ENCODE assay signal across 22 mouse cellular contexts in the genomic region with DNA sequence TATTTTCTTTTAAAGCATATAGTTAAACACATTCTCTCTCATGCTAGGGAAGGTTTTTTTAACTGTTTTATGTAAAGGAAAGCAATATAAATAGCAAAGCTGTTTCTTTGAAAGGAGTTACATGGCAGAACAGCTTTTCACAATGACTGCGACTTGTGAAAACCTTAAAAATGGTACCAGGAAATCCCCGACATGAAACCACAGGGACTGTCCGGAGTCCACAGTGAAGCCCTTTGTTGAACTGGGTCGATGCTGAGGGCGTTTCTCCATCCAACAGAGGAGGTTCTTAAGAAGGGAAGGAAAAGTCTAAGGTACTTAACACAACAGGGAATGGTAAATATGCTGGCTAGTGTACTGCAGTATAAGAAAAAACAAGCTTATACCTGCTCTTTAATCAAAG. TPM values are rescaled to one million over a fixed set of nuclear protein-coding genes. Genes with fewer than 3 reads are reported as not detected.
A peak's percentile ranks its signal among the peaks of the same experiment; 100 is the strongest.
DNase-seq lines count a peak whose midpoint lies in the region; ATAC-seq and TF ChIP-seq lines count a peak whose summit lies in the region.
"Had no signal": no experiment of that assay in that cellular context is flagged by ENCODE, and none has a peak within 500 bp of the region (broad histone marks: within the 10 kb centered on the region; RNA-seq: fewer than 3 reads in every experiment).

No protein-coding gene starts in this region.

- H3K9ac ChIP-seq in CH12.LX (ENCODE audit: insufficient read depth, low read depth): peak overlapping the region; percentile 33; the same call in 1 of the 2 replicates
- H3K9ac ChIP-seq: embryonic facial prominence, embryonic 12.5 days; forebrain, embryonic 13.5 days; forebrain, embryonic 15.5 days; forebrain, postnatal 0 days had no signal

- peaks cover 12 to 70% of the 10 kb centered on the region in 2 experiments for H3K4me1 ChIP-seq in CH12.LX (ENCODE audit: control insufficient read depth in 1 of 2, insufficient read depth in 2 of 2)
- H3K4me1 ChIP-seq in kidney, adult 2 months (ENCODE audit: control insufficient read depth, insufficient read depth, low read length): no peaks in the 10 kb centered on the region
- H3K4me1 ChIP-seq: embryonic facial prominence, embryonic 10.5 days; forebrain, embryonic 13.5 days; forebrain, embryonic 15.5 days had no signal

- H3K79me2 ChIP-seq in CH12.LX (replicated peaks; ENCODE audit: control insufficient read depth, extremely low read depth, insufficient read depth, poor library complexity, severe bottlenecking): no peaks in the 10 kb centered on the region

- peak; percentile 26 for TF ChIP-seq RAD21 in CH12.LX (IDR thresholded peaks at IDR 0.05; ENCODE audit: low read depth, low read length)

- no peak for ATAC-seq in granulocyte monocyte progenitor cell, adult 5-6 weeks (replicated peaks; ENCODE audit: poor library complexity, severe bottlenecking)
- ATAC-seq: forebrain, embryonic 13.5 days; forebrain, embryonic 15.5 days; forebrain, postnatal 0 days had no signal

- TF ChIP-seq CTCF in CH12.LX (conservative IDR thresholded peaks at IDR 0.05 in 1 of 2, IDR thresholded peaks at IDR 0.05 in 1 of 2; ENCODE audit: low read depth in 2 of 2, low read length in 2 of 2): no peak
- no peak for TF ChIP-seq CTCF in kidney, adult 2 months (conservative IDR thresholded peaks at IDR 0.05; ENCODE audit: insufficient read depth, insufficient read length, low read depth, low read length)

- H3K4me2 ChIP-seq in CH12.LX (ENCODE audit: insufficient read depth, low read depth, poor library complexity, severe bottlenecking): no peak overlapping the region; the same call in 1 of the 2 replicates
- H3K4me2 ChIP-seq: embryonic facial prominence, embryonic 12.5 days; forebrain, embryonic 13.5 days; forebrain, embryonic 15.5 days had no signal

- no peak for TF ChIP-seq POLR2A in CH12.LX (IDR thresholded peaks at IDR 0.05; ENCODE audit: low read depth, low read length)
- TF ChIP-seq POLR2A in kidney, adult 2 months (IDR thresholded peaks at IDR 0.05; ENCODE audit: low read depth, low read length): no peak

- no peak overlapping the region for H3K4me3 ChIP-seq in CH12.LX (replicated peaks in 1 of 3; ENCODE audit: low read depth in 2 of 3, low read length in 2 of 3, poor library complexity in 1 of 3)
- H3K4me3 ChIP-seq in kidney, adult 2 months (ENCODE audit: insufficient read depth, low read depth, low read length): no peak overlapping the region
- H3K4me3 ChIP-seq: embryonic facial prominence, embryonic 10.5 days; embryonic facial prominence, embryonic 12.5 days; forebrain, embryonic 13.5 days; forebrain, embryonic 15.5 days had no signal

- H3K36me3 ChIP-seq in CH12.LX (replicated peaks in 1 of 2; ENCODE audit: control insufficient read depth in 1 of 2, insufficient read depth in 1 of 2, low read length in 1 of 2): no peaks in the 10 kb centered on the region
- H3K36me3 ChIP-seq in kidney, adult 2 months (ENCODE audit: control insufficient read depth, insufficient read depth, low read length): no peaks in the 10 kb centered on the region
- H3K36me3 ChIP-seq: embryonic facial prominence, embryonic 12.5 days; forebrain, embryonic 15.5 days had no signal

- no peak overlapping the region for H3K27ac ChIP-seq in CH12.LX (ENCODE audit: insufficient read depth, low read depth)
- H3K27ac ChIP-seq in kidney, adult 2 months (ENCODE audit: insufficient read depth, low read depth, low read length): no peak overlapping the region
- H3K27ac ChIP-seq: embryonic facial prominence, embryonic 10.5 days; embryonic facial prominence, embryonic 12.5 days; forebrain, embryonic 13.5 days; forebrain, embryonic 15.5 days had no signal

- no peaks in the 10 kb centered on the region for H3K27me3 ChIP-seq in CH12.LX (replicated peaks)
- no peaks in the 10 kb centered on the region for H3K27me3 ChIP-seq in kidney, adult 2 months (replicated peaks; ENCODE audit: control insufficient read depth, insufficient read depth, low read length)
- H3K27me3 ChIP-seq: embryonic facial prominence, embryonic 12.5 days; forebrain, embryonic 13.5 days; forebrain, embryonic 15.5 days had no signal

- DNase-seq in A20 (ENCODE audit: low read depth, low spot score): peak; percentile 53
- peak; percentile 20 for DNase-seq in CD4-positive, CD25-positive, alpha-beta regulatory T cell, adult 2 months (ENCODE audit: low read depth, low spot score)
- peak; percentile 88 for DNase-seq in CH12.LX (ENCODE audit: extremely low read depth)
- peak; percentile 57 for DNase-seq in induced T-regulatory cell, adult 2 months (ENCODE audit: low read depth)
- no peak for DNase-seq in kidney, adult 2 months
- DNase-seq in layer of hippocampus, adult 9-10 months (ENCODE audit: low spot score): no peak
- no peak for DNase-seq in testis, postnatal 10 days (ENCODE audit: low spot score)
- DNase-seq: adrenal gland, adult 2 months; adrenal gland, postnatal 10 days; adrenal gland, postnatal 25 days; B cell, adult 2 months; cerebellum, adult 11-12 months; cerebellum, adult 2 months; cerebellum, adult 9-10 months; cerebellum, postnatal 10 days; cerebellum, postnatal 25 days; forebrain, postnatal 0 days had no signal

- peak; percentile 98 for TF ChIP-seq EP300 in CH12.LX (IDR thresholded peaks at IDR 0.05; ENCODE audit: low read length)

- 86% methylated on average over 5 of the region's 5 CpGs for WGBS in kidney, adult 2 months

- dilution Hi-C loops in CH12.LX (cut with MboI; ENCODE audit: extremely low pct_ligation_motif_present, extremely low pct_unique_long_range_greater_than_20kb, low sequenced_read_pairs): no loop called here

- in situ Hi-C loops in CH12.LX (cut with MboI; ENCODE audit: low pct_ligation_motif_present, low pct_unique_long_range_greater_than_20kb, low sequenced_read_pairs): no loop called here

- H3K9me3 ChIP-seq in CH12.LX (replicated peaks; ENCODE audit: low read length): no peaks in the 10 kb centered on the region
- H3K9me3 ChIP-seq: embryonic facial prominence, embryonic 10.5 days; embryonic facial prominence, embryonic 12.5 days; forebrain, embryonic 13.5 days; forebrain, embryonic 15.5 days had no signal

TF ChIP-seq in CH12.LX, 34 proteins besides CTCF, POLR2A, EP300 and RAD21 (continues in another document):
- peak; percentile 80 for TF ChIP-seq CHD2 (IDR thresholded peaks at IDR 0.05; ENCODE audit: low read length)
- no peak for TF ChIP-seq MAZ (IDR thresholded peaks at IDR 0.05; ENCODE audit: low read depth, low read length)
- peak; percentile 72 for TF ChIP-seq MAFK (IDR thresholded peaks at IDR 0.05; ENCODE audit: insufficient replicate concordance, low read length)
- peak; percentile 50; the same call in 1 of the 2 replicates for TF ChIP-seq HCFC1 (IDR thresholded peaks at IDR 0.05; ENCODE audit: low read depth, low read length)
- TF ChIP-seq E2F4 (IDR thresholded peaks at IDR 0.05; ENCODE audit: insufficient replicate concordance, low read depth, low read length): no peak; the same call in 1 of the 2 replicates
- TF ChIP-seq ZKSCAN1 (IDR thresholded peaks at IDR 0.05; ENCODE audit: borderline replicate concordance, low read depth, low read length): no peak
- no peak for TF ChIP-seq POLR2AphosphoS2 (IDR thresholded peaks at IDR 0.05; ENCODE audit: low read depth, low read length)
- TF ChIP-seq ZC3H11A (IDR thresholded peaks at IDR 0.05; ENCODE audit: low read depth, low read length): no peak
- no peak for TF ChIP-seq PAX5 (IDR thresholded peaks at IDR 0.05; ENCODE audit: low read length)
- TF ChIP-seq MXI1 (IDR thresholded peaks at IDR 0.05; ENCODE audit: low read depth, low read length): peak; percentile 46; the same call in 1 of the 2 replicates
- peak; percentile 94 for TF ChIP-seq CHD1 (IDR thresholded peaks at IDR 0.05; ENCODE audit: low read depth, low read length)
- TF ChIP-seq USF2 (conservative IDR thresholded peaks at IDR 0.05; ENCODE audit: low read depth, low read length): no peak
- peak; percentile 76 for TF ChIP-seq TBP (conservative IDR thresholded peaks at IDR 0.05; ENCODE audit: low read depth, low read length)
- TF ChIP-seq IRF4 (IDR thresholded peaks at IDR 0.05; ENCODE audit: low read depth, low read length): peak; percentile 97
- TF ChIP-seq MYC (IDR thresholded peaks at IDR 0.05; ENCODE audit: low read depth, low read length): peak; percentile 81
- TF ChIP-seq ZNF384 (IDR thresholded peaks at IDR 0.05; ENCODE audit: low read depth, low read length): peak; percentile 92
- no peak for TF ChIP-seq ZMIZ1 (IDR thresholded peaks at IDR 0.05; ENCODE audit: low read depth, low read length)
- TF ChIP-seq JUN (IDR thresholded peaks at IDR 0.05; ENCODE audit: insufficient read depth, low read depth, low read length): peak; percentile 84
- peak; percentile 92 for TF ChIP-seq JUND (conservative IDR thresholded peaks at IDR 0.05; ENCODE audit: low read depth, low read length)
- no peak for TF ChIP-seq KAT2A (IDR thresholded peaks at IDR 0.05; ENCODE audit: insufficient replicate concordance, low read length)
- peak; percentile 96 for TF ChIP-seq ETS1 (conservative IDR thresholded peaks at IDR 0.05; ENCODE audit: low read depth, low read length)
- TF ChIP-seq TCF12 (IDR thresholded peaks at IDR 0.05; ENCODE audit: low read depth, low read length): peak; percentile 79
- peak; percentile 92 for TF ChIP-seq SIN3A (IDR thresholded peaks at IDR 0.05; ENCODE audit: low read length)
- peak; percentile 95 for TF ChIP-seq RCOR1 (conservative IDR thresholded peaks at IDR 0.05; ENCODE audit: low read depth, low read length)
- peak; percentile 91 for TF ChIP-seq BHLHE40 (IDR thresholded peaks at IDR 0.05; ENCODE audit: low read depth, low read length)
- TF ChIP-seq GABPA (IDR thresholded peaks at IDR 0.05; ENCODE audit: insufficient replicate concordance, low read depth, low read length): no peak
- no peak for TF ChIP-seq USF1 (IDR thresholded peaks at IDR 0.05; ENCODE audit: low read depth, low read length)
- TF ChIP-seq MEF2A (IDR thresholded peaks at IDR 0.05; ENCODE audit: borderline replicate concordance, low read depth, low read length): peak; percentile 99
- no peak; the same call in 1 of the 2 replicates for TF ChIP-seq SMC3 (IDR thresholded peaks at IDR 0.05; ENCODE audit: low read depth, low read length)
- no peak for TF ChIP-seq UBTF (IDR thresholded peaks at IDR 0.05; ENCODE audit: low read depth, low read length)
- TF ChIP-seq ELF1 (IDR thresholded peaks at IDR 0.05; ENCODE audit: low read depth, low read length): peak; percentile 54; the same call in 1 of the 2 replicates

RNA-seq across cellular contexts. Expression of a gene that starts 36.8 kb away (rescaled TPM):
- total RNA-seq in CH12.LX (2012; rRNA removed) (2.8 and 3.0 TPM in 2 replicates), CH12.LX (2014; rRNA removed) (2.7 and 3.3 TPM in 2 replicates)
- 4.5 and 5.0 TPM in 2 replicates for polyA plus RNA-seq in CH12.LX (2012; ENCODE audit: insufficient read length, low read depth)
- polyA plus RNA-seq in kidney, adult 2 months (2012; rRNA removed): 4.1 and 4.7 TPM in 2 replicates
- 13.9 and 23.3 TPM in 2 replicates for total RNA-seq in granulocyte monocyte progenitor cell, adult 5-6 weeks (2014; fragmentation: Nextera tagmentation)
- 17.3 and 27.0 TPM in 2 replicates for total RNA-seq in granulocyte monocyte progenitor cell, adult 5-6 weeks (2017)

Comparison
In these comparisons a context has a peak if more than half of its experiments do, and no peak if none do; other contexts are left out.
1. DNase-seq: peak in A20 (single experiment), CD4-positive, CD25-positive, alpha-beta regulatory T cell, adult 2 months (single experiment), CH12.LX (single experiment) and induced T-regulatory cell, adult 2 months (single experiment); none in kidney, adult 2 months (single experiment), layer of hippocampus, adult 9-10 months (single experiment) and testis, postnatal 10 days (single experiment).